Mouse (Mus musculus) left cerebral cortex, adult 2 months (tissue): Measurements from ENCODE around the gene Brf1. TPM values are rescaled to one million over a fixed set of nuclear protein-coding genes. Genes with fewer than 3 reads are reported as not detected.

ENCODE experiments used
- DNase-seq, 2 experiments: peaks; one replicate each; pipeline ENCODE4 v3.0.0; 2021 to 2022; ENCODE audit warnings: low spot score in 2 of 2, mixed read lengths in 1 of 2; ENCODE audit errors: extremely low spot score in 1 of 2
- H3K27ac ChIP-seq: fragments of 200-600 bp; 2 replicates; pipeline ENCODE4 v1.8.1; 2022
- H3K4me3 ChIP-seq: fragments of 200-600 bp; 2 replicates; pipeline ENCODE4 v1.8.1; 2022
- CTCF ChIP-seq: fragments of 200-600 bp; IDR thresholded peaks from 2 replicates; pipeline ENCODE4 v1.8.1; 2022; ENCODE audit warnings: antibody characterized with exemption, mild to moderate bottlenecking, moderate library complexity
- intact Hi-C: fragments of 180-260 bp; cut with DNase I; formaldehyde crosslinking; loops from one replicate; pipeline ENCODE4 v1.15.1; 2025
- total RNA-seq, 2 experiments: library from RNA; stranded (reverse); gene quantifications; 2 replicates each; pipeline ENCODE4 v1.2.3; 2021

The Brf1 gene
- total RNA-seq, 2 experiments from 2014 or later = 45.6 to 46.6 TPM

DNA sequence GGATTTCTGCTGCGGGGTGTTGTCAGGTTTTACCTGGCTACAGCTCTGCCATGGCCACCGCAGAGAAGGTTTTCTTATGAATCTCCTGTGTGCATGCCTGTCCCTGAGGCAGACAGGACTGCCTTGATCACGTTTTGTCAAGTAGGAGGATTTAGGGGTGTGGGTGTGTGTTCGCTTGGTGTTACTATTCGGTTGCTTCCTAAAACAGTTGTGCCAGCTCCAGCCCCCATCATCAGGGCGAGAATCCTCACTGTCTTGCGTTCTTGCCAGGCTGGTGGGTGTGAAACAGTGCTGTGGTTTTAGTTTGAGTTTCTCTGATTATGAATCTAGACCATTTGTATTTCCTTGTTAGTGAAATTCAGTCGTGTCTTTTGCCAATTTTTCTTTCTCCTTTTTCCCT lies 16.5 kb upstream of the Brf1 start:
- DNase-seq = peak; percentile 74 to 76
- TF ChIP-seq CTCF = no peak
- Histone ChIP-seq H3K27ac (no peak overlapping the region), H3K4me3 (no peak overlapping the region; the same call in 1 of the 2 replicates)
- intact Hi-C loops = no loop called here

DNA sequence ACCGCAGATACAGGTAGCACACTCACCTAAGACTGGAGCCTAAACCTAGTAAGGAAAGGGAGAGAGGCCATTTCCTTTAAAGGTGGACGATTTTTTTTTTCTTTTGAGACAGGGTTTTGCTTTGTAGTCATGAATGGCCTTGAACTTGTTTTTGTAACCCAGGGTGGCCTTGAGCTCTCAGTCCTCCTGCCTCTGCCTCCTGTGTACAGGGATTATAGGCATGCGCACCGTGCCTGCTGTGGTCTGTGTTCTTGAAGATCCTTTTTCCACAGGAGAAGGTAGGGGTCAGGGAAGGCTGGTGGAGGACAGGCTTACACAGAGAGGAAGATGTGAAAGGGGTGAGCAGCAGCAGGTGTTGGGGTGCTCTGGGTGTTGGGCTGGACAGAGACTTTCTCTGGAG lies 15.5 kb upstream of the Brf1 start:
- Histone ChIP-seq H3K4me3 (no peak overlapping the region; the same call in 1 of the 2 replicates), H3K27ac (no peak overlapping the region)
- DNase-seq = no peak
- intact Hi-C loops = loop anchor here (2.0 kb wide), 2 partner anchors 15 to 59 kb away; partner anchors contain the start of genes Brf1 and Tex22
- TF ChIP-seq CTCF = no peak

DNA sequence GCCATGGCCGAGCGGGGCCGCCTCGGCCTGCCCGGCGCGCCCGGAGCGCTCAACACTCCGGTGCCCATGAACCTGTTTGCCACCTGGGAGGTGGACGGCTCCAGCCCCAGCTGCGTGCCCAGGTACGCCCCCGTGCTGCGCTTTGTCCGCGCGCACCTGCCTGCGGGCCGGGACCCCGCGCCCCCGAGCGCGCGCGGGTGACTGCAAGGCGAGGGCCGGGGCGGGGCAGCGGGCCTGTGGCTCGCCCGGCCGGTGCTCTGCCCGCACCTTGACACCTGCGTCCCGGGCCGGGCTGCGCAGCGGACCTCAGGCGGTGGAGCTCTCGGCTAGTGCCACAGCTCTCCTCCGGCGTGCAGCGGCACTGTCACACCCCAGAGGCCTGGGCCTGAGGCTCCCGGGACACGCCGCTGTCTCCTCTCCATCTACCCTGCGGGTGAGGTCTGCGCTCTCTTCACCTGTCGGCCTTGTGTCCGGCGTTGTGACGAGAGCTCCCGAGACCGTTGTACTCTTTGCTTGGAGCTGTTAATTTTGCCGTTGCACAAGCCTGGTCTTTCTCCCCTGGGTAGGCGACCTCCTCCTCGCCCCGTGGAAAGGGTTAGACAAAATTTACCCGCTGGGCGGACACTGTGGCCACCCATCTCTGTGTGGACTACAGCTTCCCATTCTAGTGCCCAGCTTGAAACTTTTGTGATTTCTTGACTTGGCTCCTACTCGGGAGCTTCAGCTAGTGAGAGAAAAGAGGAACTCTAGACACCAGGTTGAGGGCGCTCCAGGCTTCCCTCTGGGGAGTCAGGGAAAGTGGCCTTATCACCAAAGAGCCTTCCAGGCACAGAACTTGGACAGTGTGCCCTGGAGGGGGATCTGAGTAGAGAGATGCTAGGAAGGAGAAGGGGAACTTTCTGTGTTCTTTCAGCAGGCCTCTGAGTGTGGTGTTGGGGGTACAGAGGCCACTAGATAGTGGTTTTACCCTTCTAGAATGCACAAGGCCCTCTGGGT lies 14.4 kb upstream of the Brf1 start:
- Histone ChIP-seq H3K27ac (peak overlapping the region; percentile 81), H3K4me3 (peak overlapping the region; percentile 83)
- DNase-seq = peak; percentile 35
- intact Hi-C loops = loop anchor here (2.0 to 5.0 kb wide), 3 partner anchors 14 to 142 kb away; partner anchors contain the start of genes Brf1, Tedc1 and Tex22
- TF ChIP-seq CTCF = no peak

DNA sequence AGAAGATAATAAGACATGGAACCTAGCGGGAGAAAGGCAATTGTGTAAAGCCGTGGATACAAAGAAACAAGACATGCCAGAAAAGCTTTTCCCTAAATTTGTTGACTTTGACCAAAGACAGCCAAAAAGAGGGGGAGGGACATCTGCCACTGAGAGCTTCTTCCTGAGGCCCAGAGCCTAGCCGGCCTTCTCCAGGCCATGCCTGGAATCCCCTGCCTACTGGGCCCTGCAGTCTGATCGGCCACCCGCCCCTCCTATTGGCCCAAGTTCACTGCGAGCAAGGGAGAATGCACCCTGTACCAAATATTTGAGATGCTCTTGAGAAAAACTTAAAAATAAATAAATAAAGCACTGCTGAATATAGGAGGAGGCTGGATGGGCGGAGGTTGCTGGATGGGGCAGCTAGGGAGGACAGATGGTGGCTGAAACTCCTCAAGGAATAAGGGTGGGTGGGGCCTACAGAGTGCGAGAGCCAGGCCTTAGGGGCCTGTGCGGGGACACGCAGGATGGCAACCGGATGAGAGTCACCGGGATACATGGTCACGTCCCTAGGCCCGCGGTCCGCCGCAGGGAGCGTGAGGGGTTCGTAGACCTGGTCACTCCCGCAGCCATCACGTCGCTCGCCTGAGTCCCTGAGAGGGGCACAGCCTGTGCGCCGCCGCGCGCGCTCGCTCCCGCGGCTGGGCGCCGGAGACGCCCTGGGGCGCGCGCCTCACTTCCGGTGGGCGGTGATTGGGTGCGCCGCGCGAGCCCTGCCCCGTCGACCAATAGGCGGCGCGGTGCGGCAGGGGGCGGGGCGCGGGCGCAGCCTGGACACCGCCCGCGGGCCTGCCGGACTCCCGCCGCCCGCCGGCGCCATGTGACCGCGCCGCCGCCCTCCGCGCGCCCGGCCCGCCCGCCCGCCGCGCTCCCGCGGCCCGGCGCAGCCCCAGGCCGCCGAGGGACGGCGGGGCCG lies 13.4 kb upstream of the Brf1 start, which contains the start of gene Pacs2:
Gene Pacs2 (plus strand): TSS at position 905 of the 955 bp plus-strand sequence.
- intact Hi-C loops = loop anchor here (2.0 to 5.0 kb wide), 3 partner anchors 13 to 143 kb away; partner anchors contain the start of genes Brf1, Tedc1 and Tex22
- no peak; the same call in 1 of the 2 replicates for TF ChIP-seq CTCF

DNA sequence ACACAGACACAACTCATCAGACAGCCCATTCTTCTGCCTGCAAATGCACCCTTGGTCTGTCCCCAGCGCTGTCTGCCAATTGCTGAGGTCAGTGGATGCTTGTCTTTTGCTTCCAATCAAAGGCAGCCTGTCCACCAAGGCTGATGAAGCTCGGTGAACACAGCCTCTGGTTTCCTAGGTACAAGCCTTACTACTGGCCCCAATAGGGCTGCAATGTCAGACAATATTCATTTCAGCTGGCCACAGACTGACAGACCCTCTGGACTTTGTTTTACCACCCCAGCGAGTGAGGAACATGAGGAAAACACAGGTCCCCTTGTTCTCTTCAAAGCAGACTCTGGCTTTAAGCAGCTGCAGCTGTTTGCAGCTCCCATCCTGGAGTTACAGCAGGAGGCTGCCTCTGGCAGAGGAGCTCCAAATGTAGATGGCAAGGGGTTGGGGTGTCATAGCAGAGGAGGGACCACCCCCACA lies 12.6 kb upstream of the Brf1 start:
- TF ChIP-seq CTCF = no peak
- no peak overlapping the region for H3K4me3 ChIP-seq
- H3K27ac ChIP-seq = peak overlapping the region; percentile 98
- intact Hi-C loops = loop anchor here (5.0 kb wide), 1 partner anchor 144 kb away; the partner anchor contains the start of gene Tedc1
- DNase-seq = peak in 1 of 2 experiments; percentile 42

More for the DNA sequence above, 13.4 kb upstream of the Brf1 start, which contains the start of gene Pacs2:
- peak; percentile 93 to 94 for DNase-seq
- Histone ChIP-seq H3K4me3 (peak within 1 kb of the TSS; percentile 83), H3K27ac (peak within 1 kb of the TSS; percentile 98)

DNA sequence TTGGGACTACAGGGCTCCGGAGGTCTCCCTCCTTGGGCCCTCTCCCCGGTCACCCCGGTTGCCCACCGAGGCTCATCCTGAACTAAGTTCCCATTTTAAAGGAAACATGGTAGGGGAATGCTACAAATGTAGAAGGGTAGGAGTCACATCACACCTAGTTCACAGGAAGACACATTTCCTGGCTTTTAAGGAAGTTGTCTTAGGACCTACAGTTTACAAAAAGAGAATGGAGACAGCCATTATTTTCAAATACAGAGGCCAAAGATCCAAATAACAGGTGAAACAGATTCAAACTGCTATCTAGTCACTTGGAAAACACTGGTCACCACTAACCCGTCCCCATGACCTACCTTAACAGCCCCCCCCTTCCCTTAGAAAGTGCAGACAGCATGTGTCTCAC lies 11.9 kb upstream of the Brf1 start:
- no peak overlapping the region for H3K4me3 ChIP-seq
- intact Hi-C loops = loop anchor here (5.0 kb wide), 1 partner anchor 145 kb away; the partner anchor contains the start of gene Tedc1
- DNase-seq = no peak
- peak overlapping the region; percentile 98 for H3K27ac ChIP-seq
- no peak for TF ChIP-seq CTCF

DNA sequence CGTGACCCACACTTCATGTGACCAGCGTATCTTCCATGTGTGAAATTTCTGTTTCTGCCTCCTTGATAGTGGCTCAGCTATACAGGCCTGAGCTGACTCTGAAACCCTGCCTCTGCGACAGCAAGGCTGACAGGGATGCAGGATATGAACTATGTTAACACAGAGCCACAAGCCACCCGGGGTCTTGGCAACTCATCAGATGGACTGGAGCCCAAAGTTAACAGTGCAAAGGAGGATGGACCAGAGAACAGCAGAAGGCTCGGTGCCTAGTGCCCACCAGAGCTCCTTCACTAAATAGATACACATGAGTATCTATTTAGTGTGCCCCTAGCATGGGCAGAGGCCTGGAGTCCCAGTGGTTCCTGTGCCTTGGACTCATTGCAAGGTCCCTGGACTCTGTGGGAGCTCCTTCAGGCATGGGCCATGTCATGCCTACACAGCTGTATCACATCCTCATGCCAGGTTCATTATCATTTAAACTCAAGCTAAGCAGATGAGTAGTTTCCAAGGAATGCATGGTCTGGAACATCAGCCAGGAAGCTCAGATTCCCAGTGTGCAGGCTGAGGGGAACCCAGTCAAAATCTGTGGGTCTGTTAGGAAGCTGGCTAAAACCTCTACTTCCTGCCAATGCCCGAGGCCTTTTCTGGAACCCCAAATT lies 11.3 kb upstream of the Brf1 start:
- Histone ChIP-seq H3K27ac (peak overlapping the region; percentile 98), H3K4me3 (no peak overlapping the region)
- TF ChIP-seq CTCF = no peak
- intact Hi-C loops = loop anchor here (5.0 kb wide), 1 partner anchor 145 kb away; the partner anchor contains the start of gene Tedc1
- DNase-seq = no peak

DNA sequence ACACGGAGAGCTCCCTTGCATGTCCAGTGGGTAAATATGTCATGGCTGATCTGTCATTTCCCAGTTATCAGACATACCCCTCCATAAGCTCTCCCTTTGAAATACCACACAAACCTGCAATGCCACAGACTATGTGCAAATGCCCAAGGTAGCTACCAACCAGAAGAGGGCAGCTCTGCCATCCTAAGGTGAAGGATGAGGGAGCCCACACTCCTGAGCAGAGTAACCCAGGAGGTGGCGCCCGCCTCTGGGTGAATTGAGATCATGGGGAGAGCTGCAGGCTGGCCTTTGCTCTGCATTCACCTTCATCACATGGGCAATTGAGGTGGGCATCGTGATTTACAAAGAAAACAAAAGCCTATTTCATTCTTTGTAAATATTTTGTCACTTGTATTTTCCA lies 4.5 kb upstream of the Brf1 start:
- intact Hi-C loops = loop anchor here (2.0 to 5.0 kb wide), 3 partner anchors 40 to 97 kb away; partner anchors contain the start of gene Tex22
- TF ChIP-seq CTCF = peak; percentile 75

DNA sequence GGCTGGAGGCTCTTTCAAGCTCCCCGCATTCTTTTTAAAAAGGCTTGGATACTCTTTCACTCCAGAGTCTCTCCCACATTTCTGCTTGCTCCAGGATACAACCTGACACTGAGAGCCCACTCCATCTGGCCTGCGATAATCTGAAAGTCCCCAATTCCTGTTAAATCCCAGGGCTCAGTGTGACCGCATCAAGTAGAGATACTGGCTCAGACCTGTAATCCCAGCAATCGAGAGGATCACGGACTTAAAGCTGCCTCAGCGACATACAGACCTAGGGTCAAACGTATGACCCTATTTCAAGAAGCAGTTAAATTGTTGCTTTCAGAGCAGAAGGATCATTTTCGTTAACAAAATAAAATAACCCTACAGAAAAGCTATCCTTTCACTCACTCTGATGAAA lies 3.5 kb upstream of the Brf1 start:
- Histone ChIP-seq H3K4me3 (no peak overlapping the region), H3K27ac (no peak overlapping the region)
- DNase-seq = no peak
- no peak for TF ChIP-seq CTCF
- intact Hi-C loops = loop anchor here (2.0 to 5.0 kb wide), 3 partner anchors 41 to 98 kb away; partner anchors contain the start of gene Tex22

More for the DNA sequence above, 4.5 kb upstream of the Brf1 start:
- peak; percentile 51 to 69 for DNase-seq
- Histone ChIP-seq H3K4me3 (no peak overlapping the region), H3K27ac (no peak overlapping the region; the same call in 1 of the 2 replicates)

DNA sequence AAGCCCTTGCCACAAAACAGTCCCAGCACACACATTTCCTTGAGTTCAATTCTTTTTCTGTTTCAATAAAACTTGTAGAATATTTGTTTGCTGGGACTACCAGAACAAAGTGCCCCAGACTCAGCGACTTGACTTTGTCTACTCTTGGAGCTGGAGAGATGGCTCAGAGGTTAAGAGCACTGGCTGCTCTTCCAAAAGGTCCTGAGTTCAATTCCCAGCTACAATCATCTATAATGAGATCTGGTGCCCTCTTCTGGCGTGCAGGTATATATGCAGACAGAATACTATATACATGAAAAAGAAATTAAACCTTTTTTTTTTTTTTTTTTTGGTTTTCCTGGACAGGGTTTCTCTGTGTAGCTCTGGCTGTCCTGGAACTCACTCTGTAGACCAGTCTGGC lies 2.2 kb upstream of the Brf1 start:
- intact Hi-C loops = loop anchor here (5.0 kb wide), 1 partner anchor 100 kb away; no protein-coding TSS in a partner anchor
- TF ChIP-seq CTCF = peak; percentile 42
- DNase-seq = no peak
- no peak overlapping the region for H3K4me3 ChIP-seq
- no peak overlapping the region for H3K27ac ChIP-seq
